27 mouse cellular contexts compared by ENCODE assay signal in the genomic region with DNA sequence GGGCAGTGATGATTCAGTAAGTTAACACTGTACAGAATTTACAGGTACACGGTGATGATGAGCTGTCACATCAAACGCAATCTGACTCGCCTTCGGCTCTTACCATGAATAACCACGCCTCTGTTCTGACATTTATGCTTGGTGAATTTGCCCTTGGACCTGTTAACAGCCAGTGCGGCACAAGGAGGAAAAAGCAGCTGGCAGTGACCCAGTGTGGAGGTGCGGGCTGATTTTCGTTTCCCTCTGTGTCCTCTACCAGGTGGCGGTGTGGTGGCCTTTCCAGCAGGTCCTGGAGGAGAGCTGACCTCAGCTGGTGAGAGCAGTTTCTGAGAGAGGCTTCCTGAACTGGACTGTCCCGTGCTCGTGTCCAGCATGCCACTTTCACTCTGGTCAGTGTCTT. TPM values are rescaled to one million over a fixed set of nuclear protein-coding genes. Genes with fewer than 3 reads are reported as not detected.
DNase-seq lines count a peak whose midpoint lies in the region; ATAC-seq and TF ChIP-seq lines count a peak whose summit lies in the region.
"Had no signal": no experiment of that assay in that cellular context is flagged by ENCODE, and none has a peak within 500 bp of the region (broad histone marks: within the 10 kb centered on the region; RNA-seq: fewer than 3 reads in every experiment).

No protein-coding gene starts in this region.

- TF ChIP-seq POLR2A in kidney, adult 2 months (IDR thresholded peaks at IDR 0.05; ENCODE audit: low read depth, low read length): no peak

- H3K9me3 ChIP-seq in kidney, embryonic 15.5 days (replicated peaks): no peaks in the 10 kb centered on the region
- H3K9me3 ChIP-seq in kidney, embryonic 16.5 days (ENCODE audit: low read length): no peaks in the 10 kb centered on the region
- H3K9me3 ChIP-seq: embryonic facial prominence, embryonic 12.5 days; embryonic facial prominence, embryonic 15.5 days; forebrain, embryonic 10.5 days; forebrain, embryonic 12.5 days had no signal

- ATAC-seq in kidney, embryonic 15.5 days (replicated peaks; ENCODE audit: low FRiP score): no peak
- no peak for ATAC-seq in kidney, embryonic 16.5 days (ENCODE audit: low FRiP score, low TSS enrichment)
- ATAC-seq: forebrain, embryonic 14.5 days; forebrain, embryonic 16.5 days had no signal

- no peaks in the 10 kb centered on the region for H3K36me3 ChIP-seq in kidney, adult 2 months (ENCODE audit: control insufficient read depth, insufficient read depth, low read length)
- H3K36me3 ChIP-seq in kidney, embryonic 15.5 days: peaks cover 71% of the 10 kb centered on the region
- H3K36me3 ChIP-seq in kidney, embryonic 16.5 days (ENCODE audit: insufficient read depth, low read length): peaks cover 34% of the 10 kb centered on the region

- H3K4me2 ChIP-seq in kidney, embryonic 15.5 days: no peak overlapping the region
- H3K4me2 ChIP-seq in kidney, embryonic 16.5 days (replicated peaks; ENCODE audit: low read depth, low read length): no peak overlapping the region
- H3K4me2 ChIP-seq: embryonic facial prominence, embryonic 12.5 days; embryonic facial prominence, embryonic 15.5 days; forebrain, embryonic 12.5 days had no signal

- TF ChIP-seq CTCF in kidney, adult 2 months (conservative IDR thresholded peaks at IDR 0.05; ENCODE audit: insufficient read depth, insufficient read length, low read depth, low read length): no peak

- no peak overlapping the region for H3K4me3 ChIP-seq in kidney, adult 2 months (ENCODE audit: insufficient read depth, low read depth, low read length)
- H3K4me3 ChIP-seq in kidney, embryonic 15.5 days (replicated peaks): no peak overlapping the region
- no peak overlapping the region for H3K4me3 ChIP-seq in kidney, embryonic 16.5 days (ENCODE audit: low read length)
- H3K4me3 ChIP-seq: embryonic facial prominence, embryonic 12.5 days; embryonic facial prominence, embryonic 15.5 days; erythroblast, embryonic 14.5 days; forebrain, embryonic 10.5 days; forebrain, embryonic 12.5 days had no signal

- no peak overlapping the region for H3K27ac ChIP-seq in kidney, adult 2 months (ENCODE audit: insufficient read depth, low read depth, low read length)
- no peak overlapping the region for H3K27ac ChIP-seq in kidney, embryonic 15.5 days
- no peak overlapping the region for H3K27ac ChIP-seq in kidney, embryonic 16.5 days (ENCODE audit: low read length)
- H3K27ac ChIP-seq: embryonic facial prominence, embryonic 12.5 days; embryonic facial prominence, embryonic 15.5 days; forebrain, embryonic 10.5 days; forebrain, embryonic 12.5 days had no signal

- H3K9ac ChIP-seq in kidney, embryonic 15.5 days: no peak overlapping the region
- no peak overlapping the region for H3K9ac ChIP-seq in kidney, embryonic 16.5 days (replicated peaks; ENCODE audit: low read length)
- H3K9ac ChIP-seq: embryonic facial prominence, embryonic 12.5 days; embryonic facial prominence, embryonic 15.5 days; forebrain, embryonic 12.5 days had no signal

- WGBS in kidney, adult 2 months: 73% methylated on average over 11 of the region's 11 CpGs
- WGBS in kidney, embryonic 15.5 days: 94% methylated on average over 11 of the region's 11 CpGs
- 94% methylated on average over 11 of the region's 11 CpGs for WGBS in kidney, embryonic 16.5 days

- peak; percentile 13 for DNase-seq in adrenal gland, postnatal 14 days
- DNase-seq in adrenal gland, adult 18-20 months (ENCODE audit: low spot score in 2 of 2): no peak
- DNase-seq in kidney, adult 11 months: peak; percentile 34
- no peak for DNase-seq in kidney, postnatal 10 days
- DNase-seq in kidney, adult 2 months: peak; percentile 72
- DNase-seq in kidney, adult 9 months: peak; percentile 75
- DNase-seq: adrenal gland, postnatal 25 days; cerebellum, adult 11 months; cerebellum, adult 18-20 months; cerebellum, adult 8-10 months; cerebellum, adult 9-11 months; cerebellum, postnatal 14 days; cerebellum, postnatal 36 days; embryo, embryonic 11 days had no signal

- no peaks in the 10 kb centered on the region for H3K4me1 ChIP-seq in kidney, adult 2 months (ENCODE audit: control insufficient read depth, insufficient read depth, low read length)
- H3K4me1 ChIP-seq in kidney, embryonic 15.5 days: peaks cover 8% of the 10 kb centered on the region
- peaks cover 4% of the 10 kb centered on the region; the same call in 1 of the 2 replicates for H3K4me1 ChIP-seq in kidney, embryonic 16.5 days (ENCODE audit: insufficient read depth, low read length)
- H3K4me1 ChIP-seq: embryonic facial prominence, embryonic 12.5 days; embryonic facial prominence, embryonic 15.5 days had no signal

- no peaks in the 10 kb centered on the region for H3K27me3 ChIP-seq in kidney, adult 2 months (replicated peaks; ENCODE audit: control insufficient read depth, insufficient read depth, low read length)
- H3K27me3 ChIP-seq in kidney, embryonic 15.5 days: no peaks in the 10 kb centered on the region
- H3K27me3 ChIP-seq in kidney, embryonic 16.5 days (ENCODE audit: insufficient read depth, low read length): no peaks in the 10 kb centered on the region
- H3K27me3 ChIP-seq: embryonic facial prominence, embryonic 12.5 days; embryonic facial prominence, embryonic 15.5 days; forebrain, embryonic 12.5 days had no signal

RNA-seq across cellular contexts. Expression of a gene that starts 5.8 kb away (rescaled TPM):
- total RNA-seq in adrenal gland, postnatal 14 days (2021): 2.7 and 2.9 TPM in 2 replicates
- total RNA-seq in adrenal gland, adult 18-20 months (2021): 1 to 10 TPM in 1 of 2 experiments, under 1 TPM in 1; 0.96 to 1.7 TPM
- 0.59 and 0.98 TPM in 2 replicates for polyA plus RNA-seq in kidney, adult 2 months (2012; rRNA removed)
- 18.5 and 20.5 TPM in 2 replicates for polyA plus RNA-seq in kidney, embryonic 15.5 days (2015; fragmentation: Nextera tagmentation; extraction: Ambion mirVana)
- 15.3 and 19.2 TPM in 2 replicates for polyA plus RNA-seq in kidney, embryonic 16.5 days (2015; fragmentation: Nextera tagmentation; extraction: Ambion mirVana)

RNA-seq across cellular contexts. Expression of a gene that starts 5.9 kb away (rescaled TPM):
- 54.0 and 62.1 TPM in 2 replicates for total RNA-seq in adrenal gland, postnatal 14 days (2021)
- total RNA-seq in adrenal gland, adult 18-20 months (2021): 10 to 100 TPM; 56.4 to 57.8 TPM
- polyA plus RNA-seq in kidney, adult 2 months (2012; rRNA removed): 74.9 and 77.1 TPM in 2 replicates
- polyA plus RNA-seq in kidney, embryonic 15.5 days (2015; fragmentation: Nextera tagmentation; extraction: Ambion mirVana): 112 and 118 TPM in 2 replicates
- 128 and 133 TPM in 2 replicates for polyA plus RNA-seq in kidney, embryonic 16.5 days (2015; fragmentation: Nextera tagmentation; extraction: Ambion mirVana)

RNA-seq across cellular contexts. Expression of a gene that starts 25.3 kb away (rescaled TPM):
- 908 and 937 TPM in 2 replicates for total RNA-seq in adrenal gland, postnatal 14 days (2021)
- total RNA-seq in adrenal gland, adult 18-20 months (2021): 100 to 1,000 TPM; 535 to 745 TPM
- 437 and 852 TPM in 2 replicates for polyA plus RNA-seq in kidney, adult 2 months (2012; rRNA removed)
- 703 and 789 TPM in 2 replicates for polyA plus RNA-seq in kidney, embryonic 15.5 days (2015; fragmentation: Nextera tagmentation; extraction: Ambion mirVana)
- polyA plus RNA-seq in kidney, embryonic 16.5 days (2015; fragmentation: Nextera tagmentation; extraction: Ambion mirVana): 713 and 761 TPM in 2 replicates

RNA-seq across cellular contexts. Expression of a gene that starts 32.3 kb away (rescaled TPM):
- 13.3 and 15.2 TPM in 2 replicates for total RNA-seq in adrenal gland, postnatal 14 days (2021)
- 1 to 10 TPM; 1.1 to 1.7 TPM for total RNA-seq in adrenal gland, adult 18-20 months (2021)
- polyA plus RNA-seq in kidney, adult 2 months (2012; rRNA removed): 1.1 and 1.5 TPM in 2 replicates
- 147 and 150 TPM in 2 replicates for polyA plus RNA-seq in kidney, embryonic 15.5 days (2015; fragmentation: Nextera tagmentation; extraction: Ambion mirVana)
- 150 and 157 TPM in 2 replicates for polyA plus RNA-seq in kidney, embryonic 16.5 days (2015; fragmentation: Nextera tagmentation; extraction: Ambion mirVana)

RNA-seq across cellular contexts. Expression of a gene that starts 59.1 kb away (rescaled TPM):
- total RNA-seq in adrenal gland, postnatal 14 days (2021): not detected in 2 replicates
- total RNA-seq in adrenal gland, adult 18-20 months (2021): under 1 TPM; 0.13 to 0.22 TPM
- 0.16 and 0.19 TPM in 2 replicates for polyA plus RNA-seq in kidney, adult 2 months (2012; rRNA removed)
- polyA plus RNA-seq in kidney, embryonic 15.5 days (2015; fragmentation: Nextera tagmentation; extraction: Ambion mirVana): 0.89 TPM in 1 of 2 replicates, not detected in the other
- 0.05 TPM in 1 of 2 replicates, not detected in the other for polyA plus RNA-seq in kidney, embryonic 16.5 days (2015; fragmentation: Nextera tagmentation; extraction: Ambion mirVana)
- total RNA-seq: common myeloid progenitor, adult 5-6 weeks; ES-E14; MEL had no signal
- polyA plus RNA-seq: C2C12; embryonic facial prominence, embryonic 12.5 days; embryonic facial prominence, embryonic 15.5 days; erythroblast, embryonic 14.5 days; forebrain, embryonic 10.5 days had no signal

Comparison
In these comparisons a context has a peak if more than half of its experiments do, and no peak if none do; other contexts are left out.
1. DNase-seq: peak in adrenal gland, postnatal 14 days (single experiment), kidney, adult 11 months (single experiment), kidney, adult 2 months (single experiment) and kidney, adult 9 months (single experiment); none in adrenal gland, adult 18-20 months (0 of 2) and kidney, postnatal 10 days (single experiment).